ENCODE assay signal across 9 mouse cellular contexts in the genomic region with DNA sequence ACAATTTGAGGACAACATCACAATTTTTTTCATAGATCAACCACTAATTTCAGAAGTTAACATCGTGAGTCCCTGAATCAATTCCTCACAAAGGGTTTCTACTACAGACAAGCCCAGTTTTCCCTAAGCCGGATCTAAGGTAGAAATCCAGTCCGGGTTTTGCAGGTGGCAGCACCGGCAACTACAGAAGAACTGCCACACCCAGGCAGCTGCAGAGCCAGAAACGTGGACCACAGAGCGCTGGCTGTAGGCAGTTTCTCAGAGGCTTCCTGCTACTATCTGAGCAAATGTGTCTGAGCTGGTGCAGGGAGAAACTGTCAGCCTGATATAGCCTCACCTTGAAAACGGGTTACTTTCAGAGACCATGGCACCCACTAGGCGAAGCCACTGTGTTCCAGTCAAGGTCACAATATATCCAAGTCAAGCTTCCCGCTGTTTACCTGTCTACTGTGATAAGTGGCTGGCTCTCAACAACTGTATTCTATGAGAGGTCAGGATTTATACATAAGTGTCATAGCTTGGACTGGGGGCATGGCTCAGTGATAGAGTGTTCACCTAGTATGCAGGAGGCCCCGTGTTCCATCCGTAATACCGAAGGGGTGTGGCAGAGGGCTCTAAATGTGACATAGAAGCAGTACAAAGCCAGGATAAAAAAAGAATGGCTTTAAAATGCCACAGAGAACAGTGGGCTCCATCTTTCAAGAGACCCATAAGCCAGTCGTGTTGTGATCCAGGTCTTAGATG.
DNase-seq lines count a peak whose midpoint lies in the region; ATAC-seq and TF ChIP-seq lines count a peak whose summit lies in the region.
"Had no signal": no experiment of that assay in that cellular context is flagged by ENCODE, and none has a peak within 500 bp of the region (broad histone marks: within the 10 kb centered on the region; RNA-seq: fewer than 3 reads in every experiment).

No protein-coding gene starts in this region.

- H3K27ac ChIP-seq in forebrain, postnatal 0 days (ENCODE audit: low read depth, low read length) = no peak overlapping the region
- H3K27ac ChIP-seq in hindbrain, embryonic 11.5 days (ENCODE audit: low read depth, low read length) = no peak overlapping the region
- H3K27ac ChIP-seq in limb, embryonic 10.5 days = no peak overlapping the region
- no peak overlapping the region for H3K27ac ChIP-seq in midbrain, embryonic 14.5 days (replicated peaks; ENCODE audit: low read depth, low read length)
- H3K27ac ChIP-seq in layer of hippocampus, adult 2 months = no peak overlapping the region

- H3K4me2 ChIP-seq in forebrain, postnatal 0 days (ENCODE audit: low read depth) = no peak overlapping the region
- H3K4me2 ChIP-seq in hindbrain, embryonic 11.5 days (replicated peaks; ENCODE audit: low read depth, low read length) = no peak overlapping the region
- peak overlapping the region; percentile 28; the same call in 1 of the 2 replicates for H3K4me2 ChIP-seq in midbrain, embryonic 14.5 days (ENCODE audit: low read length)

- peak; percentile 1 for DNase-seq in A20 (ENCODE audit: low read depth, low spot score)
- peak; percentile 25 to 29 for DNase-seq in adrenal gland, adult 18-20 months (ENCODE audit: low spot score in 2 of 2)
- DNase-seq in forebrain, postnatal 0 days = peak; percentile 18
- DNase-seq in hindbrain, embryonic 11.5 days (ENCODE audit: low spot score) = peak; percentile 49
- DNase-seq in limb, embryonic 10.5 days (ENCODE audit: low spot score) = peak; percentile 48
- DNase-seq in midbrain, embryonic 14.5 days = peak; percentile 62
- DNase-seq in splenic B cell, adult 2 months (ENCODE audit: low read depth, low spot score) = peak; percentile 1
- no peak for DNase-seq in layer of hippocampus, adult 2 months (ENCODE audit: low spot score in 2 of 2)

- H3K9me3 ChIP-seq in forebrain, postnatal 0 days (ENCODE audit: low read length) = no peaks in the 10 kb centered on the region
- no peaks in the 10 kb centered on the region for H3K9me3 ChIP-seq in hindbrain, embryonic 11.5 days (ENCODE audit: control insufficient read depth, low read length)
- no peaks in the 10 kb centered on the region for H3K9me3 ChIP-seq in limb, embryonic 10.5 days (replicated peaks)
- H3K9me3 ChIP-seq in midbrain, embryonic 14.5 days (ENCODE audit: control insufficient read depth, low read length) = no peaks in the 10 kb centered on the region
- H3K9me3 ChIP-seq: megakaryocyte, embryonic 14.5 days had no signal

- H3K9ac ChIP-seq in forebrain, postnatal 0 days = no peak overlapping the region
- H3K9ac ChIP-seq in hindbrain, embryonic 11.5 days (ENCODE audit: low read depth, low read length) = no peak overlapping the region
- H3K9ac ChIP-seq in midbrain, embryonic 14.5 days (replicated peaks; ENCODE audit: low read length) = no peak overlapping the region

- no peaks in the 10 kb centered on the region for H3K36me3 ChIP-seq in forebrain, postnatal 0 days (ENCODE audit: insufficient read depth)
- no peaks in the 10 kb centered on the region for H3K36me3 ChIP-seq in hindbrain, embryonic 11.5 days (ENCODE audit: control insufficient read depth, insufficient read depth, low read length)
- H3K36me3 ChIP-seq in limb, embryonic 10.5 days = no peaks in the 10 kb centered on the region
- H3K36me3 ChIP-seq in midbrain, embryonic 14.5 days (ENCODE audit: control insufficient read depth, insufficient read depth, low read length) = no peaks in the 10 kb centered on the region
- no peaks in the 10 kb centered on the region for H3K36me3 ChIP-seq in splenic B cell, adult 2 months (ENCODE audit: control insufficient read depth, insufficient read depth, low read length, poor library complexity, severe bottlenecking)

- H3K27me3 ChIP-seq in forebrain, postnatal 0 days (ENCODE audit: insufficient read depth, low read length) = no peaks in the 10 kb centered on the region; the same call in 1 of the 2 replicates
- H3K27me3 ChIP-seq in hindbrain, embryonic 11.5 days (ENCODE audit: control insufficient read depth, insufficient read depth, low read length) = peaks cover 9% of the 10 kb centered on the region
- H3K27me3 ChIP-seq in limb, embryonic 10.5 days (ENCODE audit: low read depth, poor library complexity, severe bottlenecking) = peaks cover 96% of the 10 kb centered on the region
- H3K27me3 ChIP-seq in midbrain, embryonic 14.5 days (ENCODE audit: control insufficient read depth, insufficient read depth, low read length) = peaks cover 3% of the 10 kb centered on the region; the same call in 1 of the 2 replicates
- no peaks in the 10 kb centered on the region for H3K27me3 ChIP-seq in splenic B cell, adult 2 months (ENCODE audit: control insufficient read depth, insufficient read depth, low read length, poor library complexity, severe bottlenecking)

- H3K4me1 ChIP-seq in forebrain, postnatal 0 days (ENCODE audit: insufficient read depth) = no peaks in the 10 kb centered on the region
- no peaks in the 10 kb centered on the region for H3K4me1 ChIP-seq in hindbrain, embryonic 11.5 days (replicated peaks; ENCODE audit: control insufficient read depth, insufficient read depth, low read length)
- peaks cover 5% of the 10 kb centered on the region; the same call in 1 of the 2 replicates for H3K4me1 ChIP-seq in limb, embryonic 10.5 days
- H3K4me1 ChIP-seq in midbrain, embryonic 14.5 days (ENCODE audit: control insufficient read depth, insufficient read depth, low read length) = no peaks in the 10 kb centered on the region

- TF ChIP-seq CTCF in forebrain, postnatal 0 days (IDR thresholded peaks at IDR 0.05; ENCODE audit: low read depth) = no peak
- TF ChIP-seq CTCF in layer of hippocampus, adult 2 months (conservative IDR thresholded peaks at IDR 0.05) = no peak

- WGBS in forebrain, postnatal 0 days = 44% methylated on average over 13 of the region's 13 CpGs
- 34% methylated on average over 13 of the region's 13 CpGs for WGBS in hindbrain, embryonic 11.5 days
- WGBS in limb, embryonic 10.5 days = 37% methylated on average over 13 of the region's 13 CpGs
- 48% methylated on average over 13 of the region's 13 CpGs for WGBS in midbrain, embryonic 14.5 days

- no peak overlapping the region for H3K4me3 ChIP-seq in forebrain, postnatal 0 days (ENCODE audit: low read depth, low read length)
- H3K4me3 ChIP-seq in hindbrain, embryonic 11.5 days (ENCODE audit: low read depth, low read length) = no peak overlapping the region
- H3K4me3 ChIP-seq in limb, embryonic 10.5 days = no peak overlapping the region
- H3K4me3 ChIP-seq in midbrain, embryonic 14.5 days (replicated peaks; ENCODE audit: low read depth, low read length) = no peak overlapping the region
- no peak overlapping the region for H3K4me3 ChIP-seq in layer of hippocampus, adult 2 months
- H3K4me3 ChIP-seq: megakaryocyte, embryonic 14.5 days had no signal

- no peak for ATAC-seq in forebrain, postnatal 0 days
- no peak for ATAC-seq in hindbrain, embryonic 11.5 days (ENCODE audit: low FRiP score)
- ATAC-seq in midbrain, embryonic 14.5 days (ENCODE audit: low FRiP score, low TSS enrichment) = no peak

Comparison
In these comparisons a context has a peak if more than half of its experiments do, and no peak if none do; other contexts are left out.
1. DNase-seq: peak in A20 (single experiment), adrenal gland, adult 18-20 months (2 of 2), forebrain, postnatal 0 days (single experiment), hindbrain, embryonic 11.5 days (single experiment), limb, embryonic 10.5 days (single experiment), midbrain, embryonic 14.5 days (single experiment) and splenic B cell, adult 2 months (single experiment); none in layer of hippocampus, adult 2 months (0 of 2).